Mouse (Mus musculus): ENCODE measurements at regions not wholly inside any gene's neighbourhood (a gene's known extent, or its start where the extent isn't known, plus 50 kb on each side); places are given as distances from the start of the nearest gene placed in this dataset.
"Not testable (repeated sequence)": the region's sequence is repeated elsewhere in the genome, so short reads cannot be mapped to it uniquely, and the experiment has no call there.

- DNase-seq (ENCODE audit: low read depth, low spot score): no peak
Observed at GRCm38 (mm10) chr12:32434506-32435002, 56.0 kb downstream of the Ccdc71l start.

GRCm38 (mm10) chr12:32435126-32435525 is 56.6 kb downstream of the Ccdc71l start:
- no peak for DNase-seq (ENCODE audit: low read depth, low spot score)

GRCm38 (mm10) chr12:32438209-32438608 is 59.7 kb downstream of the Ccdc71l start:
- no peak for DNase-seq (ENCODE audit: low read depth, low spot score)

GRCm38 (mm10) chr12:32444770-32445169 is 66.3 kb downstream of the Ccdc71l start:
- DNase-seq (ENCODE audit: low read depth, low spot score): no peak

GRCm38 (mm10) chr12:32445874-32446273 is 67.4 kb downstream of the Ccdc71l start:
- DNase-seq (ENCODE audit: low read depth, low spot score): no peak

GRCm38 (mm10) chr12:32449373-32449772 is 70.9 kb downstream of the Ccdc71l start:
- no peak for DNase-seq (ENCODE audit: low read depth, low spot score)

GRCm38 (mm10) chr12:32451226-32451625 is 72.7 kb downstream of the Ccdc71l start:
- DNase-seq (ENCODE audit: low read depth, low spot score): no peak

GRCm38 (mm10) chr12:32454794-32455193 is 76.3 kb downstream of the Ccdc71l start:
- no peak for DNase-seq (ENCODE audit: low read depth, low spot score)

GRCm38 (mm10) chr12:32455231-32455630 is 76.7 kb downstream of the Ccdc71l start:
- not testable (repeated sequence) for DNase-seq (ENCODE audit: low read depth, low spot score)

GRCm38 (mm10) chr12:32455913-32456312 is 77.4 kb downstream of the Ccdc71l start:
- DNase-seq (ENCODE audit: low read depth, low spot score): no peak

- DNase-seq (ENCODE audit: low read depth, low spot score): no peak
Observed at GRCm38 (mm10) chr12:32456796-32457195, 78.3 kb downstream of the Ccdc71l start.

GRCm38 (mm10) chr12:32458386-32458785 is 79.9 kb downstream of the Ccdc71l start:
- no peak for DNase-seq (ENCODE audit: low read depth, low spot score)

- DNase-seq (ENCODE audit: low read depth, low spot score): no peak
Observed at GRCm38 (mm10) chr12:32460330-32460998, 82.0 kb downstream of the Ccdc71l start.

GRCm38 (mm10) chr12:32465371-32465770 is 86.9 kb downstream of the Ccdc71l start:
- no peak for DNase-seq (ENCODE audit: low read depth, low spot score)

- no peak for DNase-seq (ENCODE audit: low read depth, low spot score)
Observed at GRCm38 (mm10) chr12:32469863-32470262, 91.4 kb downstream of the Ccdc71l start.

- DNase-seq (ENCODE audit: low read depth, low spot score): no peak
Observed at GRCm38 (mm10) chr12:32479451-32479850, 100.9 kb downstream of the Ccdc71l start.

- DNase-seq (ENCODE audit: low read depth, low spot score): no peak
Observed at GRCm38 (mm10) chr12:32480268-32480667, 101.8 kb downstream of the Ccdc71l start.

GRCm38 (mm10) chr12:32481051-32481450 is 102.5 kb downstream of the Ccdc71l start:
- no peak for DNase-seq (ENCODE audit: low read depth, low spot score)

- no peak for DNase-seq (ENCODE audit: low read depth, low spot score)
Observed at GRCm38 (mm10) chr12:32482343-32482742, 103.8 kb downstream of the Ccdc71l start.

- DNase-seq (ENCODE audit: low read depth, low spot score): no peak
Observed at GRCm38 (mm10) chr12:32482777-32483176, 104.3 kb downstream of the Ccdc71l start.

- no peak for DNase-seq (ENCODE audit: low read depth, low spot score)
Observed at GRCm38 (mm10) chr12:32486246-32486645, 107.7 kb downstream of the Ccdc71l start.

- DNase-seq (ENCODE audit: low read depth, low spot score): no peak
Observed at GRCm38 (mm10) chr12:32486729-32487128, 108.2 kb downstream of the Ccdc71l start.

- no peak for DNase-seq (ENCODE audit: low read depth, low spot score)
Observed at GRCm38 (mm10) chr12:32487883-32488577, 109.5 kb downstream of the Ccdc71l start.

Data from ES-CJ7 (cell line).